Mouse (Mus musculus): ENCODE measurements around the gene Cacnb2. TPM values are rescaled to one million over a fixed set of nuclear protein-coding genes. Genes with fewer than 3 reads are reported as not detected.

The Cacnb2 gene
- polyA plus RNA-seq (2015; fragmentation: Nextera tagmentation; extraction: Ambion mirVana) = 0.27 TPM in 1 of 2 replicates, not detected in the other

GRCm38 (mm10) chr2:14602788-14603187, at the start of gene Cacnb2:
TSS of gene Cacnb2 (plus strand) at chr2:14603088.
- DNase-seq (ENCODE audit: low spot score) = no peak

- no peak for DNase-seq (ENCODE audit: low spot score)
Observed at GRCm38 (mm10) chr2:14568020-14568419, 34.9 kb upstream of the Cacnb2 start.

DNA sequence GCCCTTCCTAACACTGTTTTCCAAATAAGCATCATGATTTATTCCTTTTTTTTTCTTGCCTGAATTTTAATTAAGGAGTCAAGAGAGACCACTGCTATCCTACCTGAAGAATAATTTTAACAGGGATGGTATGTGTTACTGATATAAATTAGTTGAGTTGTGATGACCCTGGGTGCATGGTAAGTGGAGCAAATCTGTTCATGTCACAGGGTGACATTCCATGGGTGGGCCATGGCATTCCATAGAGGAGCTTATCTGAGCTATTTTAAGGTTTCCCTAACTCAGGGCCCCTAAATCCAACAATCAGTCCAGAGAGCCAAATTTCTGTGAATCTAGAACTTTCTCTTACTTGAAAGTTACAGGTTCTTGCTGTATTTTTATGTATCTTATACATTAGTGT, 31.6 kb upstream of the Cacnb2 start:
- DNase-seq (ENCODE audit: low spot score) = no peak

GRCm38 (mm10) chr2:14589541-14589940, 13.3 kb upstream of the Cacnb2 start:
- DNase-seq (ENCODE audit: low spot score) = no peak

GRCm38 (mm10) chr2:14597909-14598563, 4.9 kb upstream of the Cacnb2 start:
- DNase-seq (ENCODE audit: low spot score) = no peak

DNA sequence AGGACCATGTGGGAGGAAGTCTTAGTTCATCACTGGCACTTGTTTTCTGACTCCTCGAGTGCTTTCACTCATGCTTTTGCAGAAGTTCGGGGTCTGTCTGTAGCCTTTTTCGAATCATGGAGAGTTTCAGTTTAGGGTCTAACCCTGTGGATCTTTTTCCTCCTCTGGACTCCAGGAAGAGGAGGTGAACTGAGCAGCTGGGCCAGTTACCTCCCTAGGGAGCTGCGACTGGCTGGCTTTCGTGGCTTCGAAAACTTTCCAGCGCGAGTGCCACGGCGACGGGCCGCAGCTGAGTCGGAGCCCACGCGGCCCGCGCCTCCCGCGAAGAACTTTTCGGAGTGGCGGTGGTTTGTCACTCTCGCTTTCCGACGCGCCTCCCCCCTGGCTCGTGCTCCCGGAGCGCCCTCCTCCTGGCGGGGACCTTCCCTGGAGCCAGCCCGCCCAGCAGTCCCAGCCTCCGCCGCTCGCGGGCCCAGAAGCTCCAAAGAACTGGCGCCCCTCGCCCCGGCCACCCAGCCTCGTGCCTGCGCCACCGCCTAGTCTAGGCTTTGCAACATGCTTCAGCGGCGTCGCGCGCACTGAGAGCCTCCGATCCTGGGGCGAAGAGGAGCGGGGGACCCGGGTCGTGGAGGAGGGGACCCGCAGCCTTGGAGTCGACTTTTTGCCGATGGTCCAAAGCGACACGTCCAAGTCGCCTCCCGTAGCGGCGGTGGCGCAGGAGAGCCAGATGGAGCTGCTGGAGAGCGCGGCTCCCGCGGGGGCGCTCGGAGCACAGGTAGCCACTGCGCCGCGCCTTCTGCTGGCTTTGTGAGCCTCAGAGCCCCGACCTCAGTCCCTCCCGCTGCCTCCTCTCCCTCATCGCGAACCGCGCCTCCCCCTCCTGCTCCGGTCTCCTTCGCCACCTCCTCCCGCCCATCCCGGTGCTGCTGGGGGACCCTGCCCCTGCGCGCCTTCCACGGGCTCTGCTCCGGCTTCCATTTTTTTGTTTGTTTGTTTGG, 1.2 kb downstream of the Cacnb2 start:
- DNase-seq (ENCODE audit: low spot score) = peak; percentile 42

- peak; percentile 2 for DNase-seq (ENCODE audit: low spot score)
Observed at GRCm38 (mm10) chr2:14604791-14605190, 1.9 kb downstream of the Cacnb2 start.

GRCm38 (mm10) chr2:14605207-14605606, 2.3 kb downstream of the Cacnb2 start:
- no peak for DNase-seq (ENCODE audit: low spot score)

DNA sequence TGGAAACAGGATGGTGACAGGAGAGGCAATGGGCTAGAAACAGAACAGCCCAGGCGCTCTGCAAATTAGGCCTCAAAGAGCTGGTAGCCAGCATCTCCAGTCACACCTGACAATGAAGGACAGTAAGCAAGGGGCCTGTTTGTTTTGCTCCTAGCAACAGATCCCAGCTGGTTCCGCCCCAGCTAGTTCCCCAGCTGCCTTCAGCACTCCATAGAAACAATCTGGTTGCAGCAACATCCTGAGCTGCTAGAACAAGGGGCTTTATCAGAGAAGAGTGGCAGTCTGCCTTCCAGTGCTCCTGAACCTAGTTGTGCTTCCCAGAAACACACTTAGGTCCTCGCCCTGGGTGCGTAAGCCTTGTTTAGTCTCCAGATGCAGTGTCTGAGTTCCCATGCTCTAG, 5.7 kb downstream of the Cacnb2 start:
- no peak for DNase-seq (ENCODE audit: low spot score)

- DNase-seq (ENCODE audit: low spot score) = no peak
Observed at GRCm38 (mm10) chr2:14612705-14613104, 9.8 kb downstream of the Cacnb2 start.

DNA sequence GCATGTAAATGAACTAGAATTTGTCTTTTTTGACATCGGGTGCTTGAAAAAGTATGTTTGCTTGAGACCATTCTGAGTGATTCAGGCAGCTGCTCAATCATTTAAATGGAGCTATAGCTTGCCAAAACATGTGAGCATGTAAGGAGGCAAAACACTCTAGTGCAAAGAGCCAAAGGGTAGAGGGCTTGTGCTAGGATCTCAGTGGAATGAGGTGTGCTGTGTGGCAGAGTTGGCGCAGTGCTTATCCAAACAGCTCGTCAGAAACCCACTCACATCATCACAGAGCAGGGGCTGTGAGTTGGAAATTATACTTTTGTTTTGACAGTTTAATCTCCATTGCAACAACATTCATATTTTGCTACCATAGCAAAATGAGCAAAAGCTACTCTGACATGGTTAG, 13.5 kb downstream of the Cacnb2 start:
- no peak for DNase-seq (ENCODE audit: low spot score)

DNA sequence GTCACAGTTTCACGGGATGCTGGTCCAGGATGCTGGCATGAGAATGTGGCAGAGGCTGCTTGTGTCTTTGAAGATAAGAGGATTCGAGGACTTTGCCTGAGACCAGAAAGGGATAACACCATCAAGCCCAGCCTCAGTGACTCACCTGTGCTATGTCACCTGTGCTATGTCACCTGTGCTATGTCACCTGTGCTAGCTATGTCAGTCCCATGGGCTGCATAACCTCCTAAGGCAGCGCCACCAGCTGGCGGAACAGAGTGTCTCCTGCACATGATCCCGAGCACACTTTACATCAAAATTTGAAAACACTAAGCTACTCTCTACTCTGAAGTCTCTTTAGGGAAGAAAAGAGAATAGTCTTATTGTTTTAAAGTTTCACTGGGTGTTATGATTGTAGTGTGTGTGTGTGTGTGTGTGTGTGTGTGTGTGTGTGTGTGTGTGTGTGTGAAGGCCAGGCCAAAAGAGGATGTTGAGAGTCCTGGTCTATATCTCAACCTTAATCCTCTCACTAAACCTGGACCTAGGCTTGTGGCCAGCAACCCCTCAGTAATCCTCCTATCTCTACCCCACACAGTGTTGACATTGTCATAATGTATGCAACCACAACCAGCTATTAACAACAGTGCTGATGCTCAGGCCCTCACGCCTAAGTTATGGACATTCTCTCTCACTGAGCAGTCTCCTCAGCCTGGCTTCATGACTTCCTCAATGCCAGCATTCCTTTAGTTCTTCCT, 17.4 kb downstream of the Cacnb2 start:
- no peak for DNase-seq (ENCODE audit: low spot score)

- no peak for DNase-seq (ENCODE audit: low spot score)
Observed at GRCm38 (mm10) chr2:14620891-14621290, 18.0 kb downstream of the Cacnb2 start.

GRCm38 (mm10) chr2:14623820-14624219, 20.9 kb downstream of the Cacnb2 start:
- no peak for DNase-seq (ENCODE audit: low spot score)

DNA sequence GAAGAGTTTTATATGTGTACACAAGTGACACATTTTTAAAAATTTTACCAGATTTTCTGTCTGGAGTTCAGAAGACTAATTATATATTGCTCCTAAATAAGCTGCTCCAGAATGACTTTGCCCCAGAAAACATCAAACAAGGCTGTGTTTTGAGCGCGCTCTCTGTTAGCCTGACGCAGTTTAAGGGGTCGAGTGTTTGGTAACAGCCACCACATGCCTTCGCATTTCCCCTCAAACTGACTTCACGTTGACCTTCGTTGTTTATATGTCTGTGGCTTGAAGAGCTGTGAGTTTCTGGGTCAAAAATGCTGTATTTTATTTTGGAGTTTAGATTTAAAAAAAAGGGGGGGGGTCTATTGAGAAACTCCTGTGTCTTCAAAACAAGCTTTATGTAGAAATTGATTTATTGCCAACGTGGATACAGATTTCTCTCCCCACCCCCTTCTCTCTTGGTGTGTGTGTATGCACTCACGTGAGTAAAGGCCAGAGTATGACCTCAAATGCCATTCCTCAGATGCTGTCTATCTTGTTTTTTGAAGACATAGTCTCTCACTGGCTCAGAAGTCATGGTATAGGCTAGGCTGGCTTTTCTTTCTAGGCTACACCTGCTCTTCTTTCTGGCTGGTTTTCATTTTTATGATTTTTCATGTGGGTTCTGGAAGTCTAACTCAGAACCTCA, 27.1 kb downstream of the Cacnb2 start:
- no peak for DNase-seq (ENCODE audit: low spot score)

GRCm38 (mm10) chr2:14631590-14631989, 28.7 kb downstream of the Cacnb2 start:
- peak; percentile 46 for DNase-seq (ENCODE audit: low spot score)

GRCm38 (mm10) chr2:14633202-14633601, 30.3 kb downstream of the Cacnb2 start:
- DNase-seq (ENCODE audit: low spot score) = no peak

- DNase-seq (ENCODE audit: low spot score) = no peak
Observed at GRCm38 (mm10) chr2:14639266-14639665, 36.4 kb downstream of the Cacnb2 start.

DNA sequence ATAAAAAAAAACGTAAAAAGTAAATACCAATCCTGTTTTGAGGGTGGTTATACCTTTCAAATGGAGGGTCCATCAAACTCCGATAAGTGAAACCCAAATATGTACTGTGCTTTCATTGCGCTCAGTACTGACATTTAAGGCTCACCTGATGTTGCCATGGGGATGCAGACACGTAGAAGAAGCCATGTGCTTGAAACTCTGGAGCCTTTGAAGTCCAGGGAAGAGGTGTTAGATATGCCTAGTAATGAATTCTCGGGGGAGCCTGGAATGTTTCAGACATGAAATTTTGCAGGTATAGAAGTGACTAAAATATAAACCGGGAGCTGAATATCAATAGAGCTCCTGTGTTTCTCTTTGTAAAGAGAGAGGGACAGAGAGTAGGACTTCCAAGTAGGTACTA, 37.0 kb downstream of the Cacnb2 start:
- no peak for DNase-seq (ENCODE audit: low spot score)

GRCm38 (mm10) chr2:14641040-14641439, 38.2 kb downstream of the Cacnb2 start:
- no peak for DNase-seq (ENCODE audit: low spot score)

GRCm38 (mm10) chr2:14651268-14651667, 48.4 kb downstream of the Cacnb2 start:
- DNase-seq (ENCODE audit: low spot score) = no peak
